Mouse (Mus musculus): Measurements from ENCODE around the gene Rptor. TPM values are rescaled to one million over a fixed set of nuclear protein-coding genes. Genes with fewer than 3 reads are reported as not detected.

Rptor gene
- polyA plus RNA-seq, 1 experiment from 2014 or later = 13.2 TPM

DNA sequence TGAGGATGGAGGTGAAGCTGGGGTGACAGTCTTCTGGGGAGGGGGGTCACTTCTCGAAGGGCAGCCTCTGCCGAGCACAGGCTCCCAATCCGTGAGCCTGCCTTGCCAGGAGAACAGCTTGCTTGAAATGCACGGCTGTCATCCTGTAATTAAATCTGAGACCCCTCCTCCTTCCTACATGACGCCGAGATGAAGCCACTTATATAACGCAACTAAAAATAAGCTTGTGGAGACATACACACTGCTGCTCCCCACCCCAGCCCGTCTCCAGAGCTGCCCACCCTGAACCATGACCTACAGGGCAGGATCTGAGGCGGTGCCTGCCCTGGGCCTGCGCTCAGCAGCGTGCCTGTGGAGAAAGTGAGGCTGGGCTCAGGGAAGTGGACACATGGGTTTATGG, 337.4 kb downstream of the Rptor start:
- Histone ChIP-seq H3K27ac (ENCODE audit: low read depth, low read length) (no peak overlapping the region), H3K4me1 (replicated peaks; ENCODE audit: control insufficient read depth, insufficient read depth, low read length) (peaks cover 44% of the 10 kb centered on the region), H3K27me3 (replicated peaks; ENCODE audit: control insufficient read depth, insufficient read depth, low read length) (peaks cover 4% of the 10 kb centered on the region; the same call in 1 of the 2 replicates)

DNA sequence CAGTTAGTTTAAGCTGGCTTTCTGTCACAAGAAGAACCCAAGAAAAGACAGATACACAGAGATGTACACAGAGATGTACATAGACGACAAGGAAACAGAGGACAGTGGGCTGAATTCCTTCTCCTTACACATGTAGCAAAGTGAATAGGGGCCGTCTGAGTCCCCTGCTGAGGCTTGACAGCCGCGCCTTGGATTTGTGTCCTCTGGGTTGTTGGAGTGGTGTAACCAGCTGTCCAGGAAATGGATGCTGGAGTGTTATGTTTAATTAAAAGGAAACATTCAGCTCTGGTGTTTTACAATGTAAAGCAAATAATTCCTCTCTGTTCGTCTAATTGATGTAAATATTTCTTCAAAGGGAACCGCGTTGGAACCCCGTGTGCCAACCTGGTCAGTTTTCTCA, 339.1 kb downstream of the Rptor start:
- H3K4me2 ChIP-seq = peak overlapping the region; percentile 96
- no peaks in the 10 kb centered on the region for H3K36me3 ChIP-seq (ENCODE audit: control insufficient read depth, insufficient read depth, low read length)
- H3K27me3 ChIP-seq (replicated peaks; ENCODE audit: control insufficient read depth, insufficient read depth, low read length) = peaks cover 4% of the 10 kb centered on the region; the same call in 1 of the 2 replicates
- peaks cover 39% of the 10 kb centered on the region for H3K4me1 ChIP-seq (replicated peaks; ENCODE audit: control insufficient read depth, insufficient read depth, low read length)
- H3K9me3 ChIP-seq (ENCODE audit: control insufficient read depth, low read length) = no peaks in the 10 kb centered on the region
- 14% methylated on average over 8 of the region's 8 CpGs for WGBS
- H3K27ac ChIP-seq (ENCODE audit: low read depth, low read length) = peak overlapping the region; percentile 74; the same call in 1 of the 2 replicates
- no peak for DNase-seq (ENCODE audit: low spot score)
- no peak for ATAC-seq (replicated peaks; ENCODE audit: low FRiP score)
- H3K9ac ChIP-seq (ENCODE audit: low read depth, low read length) = peak overlapping the region; percentile 70
- peak overlapping the region; percentile 79 for H3K4me3 ChIP-seq (ENCODE audit: low read depth, low read length)

More for the DNA sequence above, 337.4 kb downstream of the Rptor start:
- WGBS = 72% methylated on average over 11 of the region's 11 CpGs
- DNase-seq (ENCODE audit: low spot score) = no peak
- no peak overlapping the region for H3K4me3 ChIP-seq (ENCODE audit: low read depth, low read length)
- H3K36me3 ChIP-seq (ENCODE audit: control insufficient read depth, insufficient read depth, low read length) = no peaks in the 10 kb centered on the region
- H3K9me3 ChIP-seq (ENCODE audit: control insufficient read depth, low read length) = no peaks in the 10 kb centered on the region
- no peak for ATAC-seq (replicated peaks; ENCODE audit: low FRiP score)
- H3K9ac ChIP-seq (ENCODE audit: low read depth, low read length) = no peak overlapping the region
- H3K4me2 ChIP-seq = no peak overlapping the region

DNA sequence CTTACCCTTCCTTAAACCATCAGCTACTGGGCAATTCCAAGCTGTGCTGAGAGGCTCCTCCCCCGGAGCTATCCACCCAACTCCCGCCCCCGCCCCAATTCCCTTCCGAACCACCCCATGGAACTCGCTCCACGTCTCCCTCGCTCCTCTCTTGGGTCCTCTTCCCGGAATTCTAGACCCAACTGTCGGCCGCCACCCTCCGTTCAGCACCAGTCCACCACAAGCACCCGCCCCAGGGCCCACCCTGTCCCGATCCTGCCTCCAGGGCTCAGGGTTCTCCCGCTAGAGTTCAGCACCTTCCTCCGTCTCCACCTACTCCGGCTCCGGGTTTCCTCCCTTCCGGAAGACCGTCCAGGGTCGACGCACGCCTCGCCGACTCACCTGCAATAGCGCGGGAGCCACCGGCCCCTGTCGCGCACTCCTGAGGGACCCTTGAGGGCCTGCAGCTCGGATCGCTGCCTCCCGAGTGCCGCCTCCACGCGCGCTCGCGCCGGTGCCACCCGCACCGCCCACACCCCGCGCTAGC, 339.6 kb downstream of the Rptor start:
- peak overlapping the region; percentile 70 for H3K9ac ChIP-seq (ENCODE audit: low read depth, low read length)
- WGBS = 2% methylated on average over 41 of the region's 43 CpGs
- H3K4me2 ChIP-seq = peak overlapping the region; percentile 96
- no peaks in the 10 kb centered on the region for H3K9me3 ChIP-seq (ENCODE audit: control insufficient read depth, low read length)
- DNase-seq (ENCODE audit: low spot score) = no peak
- H3K4me3 ChIP-seq (ENCODE audit: low read depth, low read length) = peak overlapping the region; percentile 79
- H3K27ac ChIP-seq (ENCODE audit: low read depth, low read length) = peak overlapping the region; percentile 74
- H3K4me1 ChIP-seq (replicated peaks; ENCODE audit: control insufficient read depth, insufficient read depth, low read length) = peaks cover 35% of the 10 kb centered on the region
- peak; percentile 51 for ATAC-seq (replicated peaks; ENCODE audit: low FRiP score)
- 0 out of 2 replicates have a peak, but pooled peaks cover 4% of the 10 kb centered on the region for H3K27me3 ChIP-seq (replicated peaks; ENCODE audit: control insufficient read depth, insufficient read depth, low read length)
- H3K36me3 ChIP-seq (ENCODE audit: control insufficient read depth, insufficient read depth, low read length) = no peaks in the 10 kb centered on the region

DNA sequence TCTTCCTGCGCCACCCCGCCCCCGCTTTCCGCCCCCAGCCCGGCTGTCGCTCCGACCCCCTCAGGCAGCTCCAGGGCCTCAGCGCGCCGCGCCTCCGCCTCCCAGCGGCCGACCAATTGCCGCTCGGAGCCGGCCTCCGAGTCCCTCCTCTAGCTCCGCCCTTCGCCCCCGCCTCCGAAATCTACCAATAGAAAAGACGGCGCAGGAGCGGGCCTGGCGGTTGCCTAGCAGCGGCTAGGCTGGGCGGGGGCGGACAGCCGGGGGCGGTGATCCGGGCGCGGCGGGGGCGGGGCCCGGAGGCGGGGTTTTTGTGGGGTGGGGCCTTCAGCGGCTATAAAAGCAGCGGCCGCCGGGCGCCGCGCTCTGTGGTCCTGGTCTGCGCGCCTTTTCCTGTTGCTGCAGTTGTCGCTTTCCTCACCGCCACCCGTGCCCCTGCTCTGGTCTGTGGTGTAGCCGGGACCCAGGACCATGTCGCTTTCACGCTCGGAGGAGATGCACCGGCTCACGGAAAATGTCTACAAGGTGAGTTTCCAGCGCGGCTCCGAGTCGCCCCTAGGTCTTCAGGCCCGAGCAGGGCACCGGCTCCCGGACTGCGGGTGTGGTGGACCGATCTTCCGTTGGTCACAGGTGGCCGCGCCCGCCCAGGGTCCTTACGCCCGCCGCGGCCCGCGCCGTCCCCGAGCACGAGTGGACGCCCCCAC, 340.2 kb downstream of the Rptor start, which contains the start of gene Baiap2:
TSS of gene Baiap2 (plus strand) at position 37 of the 701 bp plus-strand sequence.
- peak within 1 kb of the TSS; percentile 70 for H3K9ac ChIP-seq (ENCODE audit: low read depth, low read length)
- DNase-seq (ENCODE audit: low spot score) (peak; percentile 99), ATAC-seq (replicated peaks; ENCODE audit: low FRiP score) (peak; percentile 96)
- peak within 1 kb of the TSS; percentile 74 for H3K27ac ChIP-seq (ENCODE audit: low read depth, low read length)
- H3K4me1 ChIP-seq (replicated peaks; ENCODE audit: control insufficient read depth, insufficient read depth, low read length) = peaks cover 29% of the 10 kb centered on the region
- 0 out of 2 replicates have a peak, but pooled peaks cover 4% of the 10 kb centered on the region for H3K27me3 ChIP-seq (replicated peaks; ENCODE audit: control insufficient read depth, insufficient read depth, low read length)
- peak within 1 kb of the TSS; percentile 79 for H3K4me3 ChIP-seq (ENCODE audit: low read depth, low read length)
- under 1% methylated on average over 78 of the region's 79 CpGs for WGBS
- H3K36me3 ChIP-seq (ENCODE audit: control insufficient read depth, insufficient read depth, low read length) = no peaks in the 10 kb centered on the region
- no peaks in the 10 kb centered on the region for H3K9me3 ChIP-seq (ENCODE audit: control insufficient read depth, low read length)
- peak within 1 kb of the TSS; percentile 96 for H3K4me2 ChIP-seq

DNA sequence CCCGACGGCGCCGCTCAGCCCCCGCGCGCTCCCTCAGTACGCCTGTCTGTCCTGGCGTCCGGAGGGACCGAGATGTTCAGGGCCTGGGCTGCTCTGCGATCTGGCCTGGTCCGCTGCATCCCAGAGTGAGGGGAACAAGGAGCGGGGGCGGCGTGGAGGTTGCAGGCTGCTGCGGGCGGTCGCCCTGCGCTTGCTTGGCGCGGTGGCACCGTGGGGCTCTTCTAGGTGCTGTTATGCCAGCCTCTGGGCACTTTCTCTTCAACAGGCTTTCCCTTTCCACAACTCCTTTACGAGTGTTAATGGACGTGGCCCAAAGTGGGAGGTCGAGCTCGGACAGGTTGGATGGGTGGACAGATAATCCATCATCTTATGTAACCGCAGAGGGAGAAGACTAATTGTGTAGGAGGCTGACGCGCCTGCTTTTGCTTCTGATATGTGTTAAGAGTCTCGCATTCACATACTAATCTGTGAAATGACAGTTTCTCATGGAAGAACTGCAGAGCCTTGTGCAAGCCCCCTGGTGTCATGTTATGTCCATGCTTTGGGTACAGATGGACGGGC, 340.8 kb downstream of the Rptor start:
- H3K27me3 ChIP-seq (replicated peaks; ENCODE audit: control insufficient read depth, insufficient read depth, low read length) = 0 out of 2 replicates have a peak, but pooled peaks cover 4% of the 10 kb centered on the region

DNA sequence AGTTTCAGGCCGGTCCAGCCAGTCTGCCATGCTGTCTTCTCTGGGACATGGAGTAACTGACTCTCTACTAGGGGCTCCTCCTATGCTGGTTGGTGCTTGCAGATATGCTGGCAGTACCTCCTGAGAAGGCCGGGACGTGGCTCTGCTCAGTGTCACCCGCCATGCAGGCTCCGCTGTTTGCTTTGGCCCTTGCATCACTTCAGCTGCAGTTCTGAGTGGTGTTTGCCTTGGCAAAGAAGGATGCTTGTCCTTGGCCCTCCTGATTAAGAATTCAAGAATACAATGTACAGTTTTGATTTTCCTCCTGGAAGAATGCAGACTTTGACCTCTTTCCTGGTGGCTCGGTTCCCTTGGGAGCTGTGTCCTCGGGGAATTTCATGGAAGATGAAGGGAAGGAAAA, 342.6 kb downstream of the Rptor start:
- Histone ChIP-seq H3K36me3 (ENCODE audit: control insufficient read depth, insufficient read depth, low read length) (no peaks in the 10 kb centered on the region), H3K4me2 (no peak overlapping the region), H3K9me3 (ENCODE audit: control insufficient read depth, low read length) (no peaks in the 10 kb centered on the region), H3K4me1 (replicated peaks; ENCODE audit: control insufficient read depth, insufficient read depth, low read length) (peaks cover 14% of the 10 kb centered on the region), H3K4me3 (ENCODE audit: low read depth, low read length) (no peak overlapping the region), H3K27me3 (replicated peaks; ENCODE audit: control insufficient read depth, insufficient read depth, low read length) (no peaks in the 10 kb centered on the region), H3K9ac (ENCODE audit: low read depth, low read length) (no peak overlapping the region), H3K27ac (ENCODE audit: low read depth, low read length) (no peak overlapping the region)
- DNase-seq (ENCODE audit: low spot score) = no peak
- 69% methylated on average over 7 of the region's 7 CpGs for WGBS
- no peak for ATAC-seq (replicated peaks; ENCODE audit: low FRiP score)

More for the DNA sequence above, 340.8 kb downstream of the Rptor start:
- H3K36me3 ChIP-seq (ENCODE audit: control insufficient read depth, insufficient read depth, low read length) = no peaks in the 10 kb centered on the region
- no peak for DNase-seq (ENCODE audit: low spot score)
- H3K27ac ChIP-seq (ENCODE audit: low read depth, low read length) = peak overlapping the region; percentile 30; the same call in 1 of the 2 replicates
- H3K9me3 ChIP-seq (ENCODE audit: control insufficient read depth, low read length) = no peaks in the 10 kb centered on the region
- peak overlapping the region; percentile 79 for H3K4me3 ChIP-seq (ENCODE audit: low read depth, low read length)
- H3K4me1 ChIP-seq (replicated peaks; ENCODE audit: control insufficient read depth, insufficient read depth, low read length) = peaks cover 22% of the 10 kb centered on the region
- peak overlapping the region; percentile 69 for H3K9ac ChIP-seq (ENCODE audit: low read depth, low read length)
- WGBS = 5% methylated on average over 32 of the region's 32 CpGs
- H3K4me2 ChIP-seq = peak overlapping the region; percentile 93
- peak; percentile 19; the same call in 1 of the 2 replicates for ATAC-seq (replicated peaks; ENCODE audit: low FRiP score)

DNA sequence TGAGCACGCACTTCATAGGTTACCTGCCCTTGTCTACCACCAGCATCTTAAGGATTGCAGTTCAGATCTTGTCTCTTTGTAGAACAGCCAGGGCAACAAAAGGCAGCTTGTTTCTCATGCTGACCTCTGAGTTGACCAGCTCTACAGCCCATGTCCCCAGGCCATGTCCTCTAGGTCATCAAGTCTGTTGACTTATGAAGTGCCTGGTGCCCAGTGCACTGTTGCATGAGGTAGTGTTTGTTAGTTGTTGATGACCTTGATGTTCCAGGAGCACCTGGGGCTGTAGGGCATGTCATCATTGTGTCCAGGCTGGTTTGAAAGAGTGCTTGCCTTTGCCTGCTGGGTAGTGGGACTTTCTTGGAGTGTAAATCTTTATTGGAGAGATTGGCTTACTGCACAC, 344.7 kb downstream of the Rptor start:
- H3K4me3 ChIP-seq (ENCODE audit: low read depth, low read length) = no peak overlapping the region
- H3K4me2 ChIP-seq = no peak overlapping the region
- H3K9me3 ChIP-seq (ENCODE audit: control insufficient read depth, low read length) = no peaks in the 10 kb centered on the region
- H3K36me3 ChIP-seq (ENCODE audit: control insufficient read depth, insufficient read depth, low read length) = no peaks in the 10 kb centered on the region
- no peaks in the 10 kb centered on the region for H3K27me3 ChIP-seq (replicated peaks; ENCODE audit: control insufficient read depth, insufficient read depth, low read length)
- ATAC-seq (replicated peaks; ENCODE audit: low FRiP score) (no peak), DNase-seq (ENCODE audit: low spot score) (no peak)
- peaks cover 3% of the 10 kb centered on the region for H3K4me1 ChIP-seq (replicated peaks; ENCODE audit: control insufficient read depth, insufficient read depth, low read length)
- WGBS = 100% methylated on average over 1 of the region's 1 CpGs
- H3K9ac ChIP-seq (ENCODE audit: low read depth, low read length) = no peak overlapping the region
- no peak overlapping the region for H3K27ac ChIP-seq (ENCODE audit: low read depth, low read length)

DNA sequence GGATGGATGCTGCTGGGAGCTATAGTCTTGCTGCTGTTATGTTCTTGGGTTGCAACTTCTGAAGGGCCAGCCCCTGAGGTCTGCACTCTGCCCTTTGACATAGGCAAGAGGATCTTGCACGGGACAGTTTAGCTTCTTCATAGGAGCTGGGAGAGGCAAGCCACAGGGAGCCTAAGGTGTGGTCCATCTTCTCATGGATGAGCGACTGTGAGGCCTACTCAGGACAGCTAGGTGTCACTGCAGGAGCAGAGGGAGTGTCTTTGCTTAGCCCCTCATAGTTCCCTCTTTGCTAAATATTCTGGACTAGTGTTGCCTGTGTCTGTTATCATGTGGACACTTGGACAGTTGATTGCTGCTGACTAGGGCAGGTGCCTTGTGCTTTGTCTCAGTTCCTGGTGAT, 345.2 kb downstream of the Rptor start:
- H3K27ac ChIP-seq (ENCODE audit: low read depth, low read length) = no peak overlapping the region
- H3K27me3 ChIP-seq (replicated peaks; ENCODE audit: control insufficient read depth, insufficient read depth, low read length) = no peaks in the 10 kb centered on the region
- H3K9me3 ChIP-seq (ENCODE audit: control insufficient read depth, low read length) = no peaks in the 10 kb centered on the region
- WGBS = 43% methylated on average over 2 of the region's 2 CpGs
- H3K4me2 ChIP-seq = no peak overlapping the region
- H3K4me3 ChIP-seq (ENCODE audit: low read depth, low read length) = no peak overlapping the region
- no peak for DNase-seq (ENCODE audit: low spot score)
- H3K9ac ChIP-seq (ENCODE audit: low read depth, low read length) = no peak overlapping the region
- H3K4me1 ChIP-seq (replicated peaks; ENCODE audit: control insufficient read depth, insufficient read depth, low read length) = peaks cover 7% of the 10 kb centered on the region
- no peak for ATAC-seq (replicated peaks; ENCODE audit: low FRiP score)
- no peaks in the 10 kb centered on the region for H3K36me3 ChIP-seq (ENCODE audit: control insufficient read depth, insufficient read depth, low read length)

All from liver, embryonic 11.5 days (tissue).